Mouse (Mus musculus) layer of hippocampus, adult 11-12 months (tissue): ENCODE results near the gene Irf8.
"Not testable (repeated sequence)": the region's sequence is repeated elsewhere in the genome, so short reads cannot be mapped to it uniquely, and the experiment has no call there.

Experiments
- DNase-seq: peaks from one replicate; pipeline ENCODE4 v3.0.0; 2022; ENCODE audit warnings: low spot score

Gene Irf8

GRCm38 (mm10) chr8:120723025-120723424 lies 13.1 kb upstream of the Irf8 start:
- no peak for DNase-seq

GRCm38 (mm10) chr8:120724096-120724495 lies 12.1 kb upstream of the Irf8 start:
- not testable (repeated sequence) for DNase-seq

- no peak for DNase-seq
Measured at GRCm38 (mm10) chr8:120724816-120725575, 11.2 kb upstream of the Irf8 start.

DNA sequence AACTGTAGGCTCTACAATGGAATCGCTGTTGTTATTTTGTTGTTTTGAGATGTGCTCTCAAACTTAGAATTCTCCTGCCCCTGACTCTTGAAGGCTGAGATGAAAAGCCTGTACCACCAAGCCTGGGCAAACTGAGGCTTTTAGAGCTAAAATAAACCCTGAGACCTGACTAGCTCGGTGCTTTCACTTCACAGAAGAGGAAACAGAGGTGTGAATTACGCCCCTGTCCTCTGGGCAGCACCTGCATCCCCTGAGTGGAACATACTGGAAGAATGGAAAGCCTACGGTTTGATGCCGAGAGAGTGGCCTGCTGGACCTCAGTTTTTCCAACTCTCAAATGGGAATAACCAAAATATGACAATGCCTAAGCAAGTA lies 10.6 kb upstream of the Irf8 start:
- no peak for DNase-seq

DNA sequence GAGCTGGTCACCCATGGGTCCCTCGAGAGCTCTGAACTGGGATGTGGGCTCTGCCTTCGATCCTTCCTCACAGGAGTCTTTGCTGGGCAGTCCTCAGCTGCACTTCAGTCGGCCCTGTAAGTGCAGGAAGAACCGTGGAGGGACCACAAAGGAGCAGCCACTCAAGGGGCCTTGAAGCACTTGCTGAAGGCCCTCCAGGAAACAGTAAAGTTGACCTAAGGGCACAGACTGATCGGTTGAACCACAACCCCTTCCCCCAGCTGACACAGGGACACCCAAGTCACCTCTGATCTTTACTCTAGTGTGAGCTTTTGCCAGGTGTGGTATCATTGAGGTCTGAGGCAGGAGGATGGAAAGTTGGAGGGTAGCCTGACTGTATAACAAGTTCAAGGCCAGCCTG lies 10.1 kb upstream of the Irf8 start:
- no peak for DNase-seq

GRCm38 (mm10) chr8:120728488-120729160 lies 7.5 kb upstream of the Irf8 start:
- DNase-seq, result no peak

DNA sequence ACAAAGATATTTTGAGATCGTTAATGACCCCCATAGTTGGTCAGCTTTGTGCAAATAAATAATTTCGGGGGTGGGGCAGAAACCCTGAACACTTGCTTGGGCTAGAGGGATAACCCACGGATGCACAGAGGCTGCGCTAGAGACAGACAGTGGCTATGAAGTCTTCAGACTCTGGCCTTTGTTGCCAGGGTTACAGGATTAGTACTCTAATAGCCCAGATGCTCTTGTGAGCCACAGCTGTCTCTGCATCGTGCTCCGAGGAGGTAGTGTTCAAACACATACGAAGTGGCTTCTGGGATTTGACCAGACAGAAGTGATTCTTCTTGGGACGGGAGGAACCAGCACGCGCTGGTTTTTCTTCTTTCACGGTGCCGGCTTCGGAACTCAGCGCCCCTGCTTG lies 4.6 kb upstream of the Irf8 start:
- DNase-seq, result no peak

GRCm38 (mm10) chr8:120732068-120732467 lies 4.1 kb upstream of the Irf8 start:
- DNase-seq, result no peak

GRCm38 (mm10) chr8:120736486-120736885 lies 328 bp downstream of the Irf8 start:
- no peak for DNase-seq

GRCm38 (mm10) chr8:120737166-120737565 lies 1.0 kb downstream of the Irf8 start:
- DNase-seq, result no peak

- no peak for DNase-seq
Measured at GRCm38 (mm10) chr8:120738771-120739170, 2.6 kb downstream of the Irf8 start.

GRCm38 (mm10) chr8:120739526-120739925 lies 3.4 kb downstream of the Irf8 start:
- no peak for DNase-seq

GRCm38 (mm10) chr8:120740579-120740978 lies 4.4 kb downstream of the Irf8 start:
- no peak for DNase-seq

DNA sequence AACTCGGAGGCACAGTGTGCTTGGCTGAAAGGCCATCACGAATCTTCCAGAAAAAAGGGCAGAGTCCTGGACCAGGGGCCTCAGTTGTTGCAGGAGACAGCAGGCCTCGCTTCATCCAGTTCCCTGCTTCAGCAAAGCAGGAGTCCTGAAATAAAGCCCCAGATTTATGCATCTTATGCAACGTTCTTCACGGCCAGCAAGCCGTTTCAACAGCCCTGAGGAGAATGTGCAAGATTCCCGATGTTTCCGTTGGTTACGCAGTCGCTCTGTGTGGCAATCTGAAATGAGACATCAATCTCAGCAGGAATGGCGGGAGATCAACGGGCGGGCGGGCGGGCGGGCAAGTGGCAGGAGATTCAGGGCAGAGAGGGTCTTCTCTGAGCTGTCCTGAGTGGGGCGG lies 4.8 kb downstream of the Irf8 start:
- DNase-seq, result no peak

DNA sequence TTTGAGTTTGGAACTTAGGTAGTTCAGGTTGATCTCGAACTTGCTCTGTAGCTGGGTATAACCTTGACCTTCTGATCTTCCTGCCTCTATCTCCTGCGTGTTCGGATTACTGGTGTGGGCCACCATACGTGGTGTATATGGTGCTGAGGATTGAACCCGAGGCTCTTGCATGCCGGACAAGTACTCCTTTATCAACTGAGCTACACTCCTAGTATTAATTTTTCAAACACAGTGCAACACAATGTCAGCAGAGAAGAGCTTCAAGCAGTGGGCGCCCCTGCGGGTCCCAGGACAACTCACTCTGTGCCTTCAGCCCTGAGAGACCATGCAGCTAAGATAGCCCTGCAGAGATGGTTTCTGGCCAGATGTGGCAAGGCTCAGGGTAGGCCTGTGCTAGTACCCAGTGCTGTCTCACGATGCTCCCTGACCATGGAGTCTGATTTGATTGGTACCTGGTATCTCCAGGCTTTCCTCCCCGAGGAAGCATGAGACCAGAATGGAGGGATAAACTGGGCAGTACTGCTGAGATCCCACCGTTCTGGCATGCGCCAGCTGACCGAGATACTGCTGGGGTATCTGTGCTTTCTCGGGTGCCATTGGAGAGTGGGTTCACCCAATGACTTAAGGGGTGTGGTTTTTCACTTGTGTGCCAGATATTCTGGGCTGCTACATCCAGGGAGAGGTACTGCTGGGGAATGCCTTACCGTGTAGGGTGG lies 5.8 kb downstream of the Irf8 start:
- no peak for DNase-seq

- no peak for DNase-seq
Measured at GRCm38 (mm10) chr8:120743149-120743897, 7.2 kb downstream of the Irf8 start.

DNA sequence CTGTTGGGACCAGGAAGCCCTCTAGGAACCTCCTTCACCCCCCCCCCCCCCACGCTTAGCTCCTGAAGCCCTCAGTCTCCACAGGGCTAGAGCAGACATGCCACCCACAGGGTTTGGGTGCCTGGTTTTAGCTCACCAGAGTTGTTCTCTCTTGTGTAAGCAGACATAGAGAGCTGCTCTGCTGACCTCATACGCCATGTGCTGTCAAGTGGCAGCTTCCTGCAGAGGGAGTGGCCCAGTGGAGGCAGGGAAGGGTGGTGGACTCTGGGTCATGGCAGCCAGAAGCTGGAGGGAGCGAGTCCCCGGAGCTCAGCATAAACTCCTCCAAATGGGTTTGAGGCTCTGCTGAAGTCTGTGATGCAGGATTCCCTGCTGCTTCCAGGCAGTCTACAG lies 7.7 kb downstream of the Irf8 start:
- DNase-seq, result no peak

DNA sequence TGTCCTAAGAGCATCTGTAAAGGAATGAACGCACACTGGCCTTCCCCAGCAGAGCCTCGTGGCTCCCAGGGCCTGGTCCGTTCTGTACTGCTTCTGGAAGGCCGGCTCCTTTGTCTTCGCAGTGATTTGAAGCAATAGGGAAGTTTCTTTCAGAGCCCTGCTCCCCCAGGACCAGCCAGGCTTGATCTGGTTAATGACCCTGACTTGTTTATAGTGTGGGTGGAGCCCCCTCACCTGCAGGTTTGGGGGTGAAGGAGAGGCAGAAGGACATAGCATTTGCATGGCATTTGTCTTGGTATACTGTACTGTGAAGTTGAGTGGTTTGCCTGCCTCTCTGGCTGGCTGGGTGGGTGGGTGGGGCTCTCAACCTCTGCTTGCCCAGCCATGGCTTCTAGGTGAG lies 8.3 kb downstream of the Irf8 start:
- no peak for DNase-seq

GRCm38 (mm10) chr8:120745226-120745625 lies 9.1 kb downstream of the Irf8 start:
- no peak for DNase-seq

GRCm38 (mm10) chr8:120746007-120746701 lies 10.0 kb downstream of the Irf8 start:
- no peak for DNase-seq

- no peak for DNase-seq
Measured at GRCm38 (mm10) chr8:120747286-120747685, 11.1 kb downstream of the Irf8 start.

DNA sequence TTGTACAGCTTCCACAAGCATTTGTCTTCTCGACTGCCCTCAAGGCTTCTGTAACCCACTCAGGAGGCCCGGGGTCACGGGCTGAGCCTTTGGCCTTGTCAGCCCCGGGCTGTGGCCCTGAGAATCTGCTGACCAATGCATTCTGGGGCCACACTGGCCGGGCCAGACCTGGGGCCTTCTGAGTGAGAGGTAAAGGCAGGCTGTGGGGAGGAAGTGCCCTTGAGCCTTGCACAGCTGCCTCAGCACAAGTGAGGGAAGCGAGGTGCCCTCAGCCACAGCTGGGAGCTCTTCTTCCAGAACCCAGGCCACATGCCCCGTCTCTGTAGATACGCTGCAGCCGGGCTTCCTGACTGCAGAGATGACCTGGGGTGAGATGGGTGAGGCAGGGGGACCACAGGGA lies 14.5 kb downstream of the Irf8 start:
- DNase-seq, result no peak
